Mouse (Mus musculus) stomach, embryonic 16.5 days (tissue): ENCODE results near the gene Taf4. TPM values are rescaled to one million over a fixed set of nuclear protein-coding genes. Genes with fewer than 3 reads are reported as not detected.

ENCODE experiments used
- ATAC-seq: fragments of 200-750 bp; cut with Nextera tagmentation; 2 replicates; pipeline ENCODE4 v1.8.0; 2017; ENCODE audit warnings: moderate number of reproducible peaks, moderate TSS enrichment; ENCODE audit not compliant: insufficient read depth, low FRiP score
- H3K27ac ChIP-seq: fragments of 300-500 bp; sonication (generic); 2 replicates; pipeline ENCODE4 v1.5.1; 2014; ENCODE audit warnings: low read length
- H3K27me3 ChIP-seq: fragments of 300-500 bp; sonication (generic); 2 replicates; pipeline ENCODE4 v1.6.1; 2014; ENCODE audit warnings: low read length, control low read depth, mixed read lengths; ENCODE audit not compliant: control insufficient read depth, insufficient read depth
- H3K36me3 ChIP-seq: fragments of 300-500 bp; sonication (generic); 2 replicates; pipeline ENCODE4 v1.6.1; 2014; ENCODE audit warnings: low read length; ENCODE audit not compliant: control insufficient read depth, insufficient read depth
- H3K4me1 ChIP-seq: fragments of 300-500 bp; sonication (generic); 2 replicates; pipeline ENCODE4 v1.6.1; 2014; ENCODE audit warnings: low read length, control low read depth, mixed read lengths; ENCODE audit not compliant: control insufficient read depth, insufficient read depth
- H3K4me2 ChIP-seq: fragments of 300-500 bp; sonication (generic); 2 replicates; pipeline ENCODE4 v1.6.1; 2014; ENCODE audit warnings: low read depth, low read length, mixed read lengths
- H3K4me3 ChIP-seq: fragments of 300-500 bp; sonication (generic); replicated peaks from 2 replicates; pipeline ENCODE4 v1.5.1; 2014; ENCODE audit warnings: mild to moderate bottlenecking, low read length
- H3K9ac ChIP-seq: fragments of 300-500 bp; sonication (generic); 2 replicates; pipeline ENCODE4 v1.6.1; 2014; ENCODE audit warnings: low read length
- H3K9me3 ChIP-seq: fragments of 300-500 bp; sonication (generic); replicated peaks from 2 replicates; pipeline ENCODE4 v1.6.1; 2016; ENCODE audit warnings: low read length, control low read depth; ENCODE audit not compliant: control insufficient read depth
- WGBS: fragments of 180-500 bp; shearing (Covaris S2); extraction: QIAGEN DNeasy Blood & Tissue Kit; methylation state at CpG from one replicate; pipeline ENCODE4 v1.1.7; 2014; 5-methylcytosine and 5-hydroxymethylcytosine counted together
- polyA plus RNA-seq: library from polyadenylated mRNA; unstranded; fragments of >200 nt; fragmentation: Nextera tagmentation; extraction: Ambion mirVana; gene quantifications from 2 replicates; pipeline ENCODE4 v1.2.1, GENCODE M21; 2015

Taf4 gene
- polyA plus RNA-seq, 1 experiment from 2014 or later = 3.2 TPM

- Histone ChIP-seq H3K4me1 (0 out of 2 replicates have a peak, but pooled peaks cover 2% of the 10 kb centered on the region), H3K4me2 (no peak overlapping the region), H3K27ac (no peak overlapping the region), H3K9me3 (no peaks in the 10 kb centered on the region), H3K9ac (no peak overlapping the region), H3K4me3 (no peak overlapping the region), H3K36me3 (no peaks in the 10 kb centered on the region), H3K27me3 (no peaks in the 10 kb centered on the region)
- 60% methylated on average over 1 of the region's 1 CpGs for WGBS
- no peak for ATAC-seq
Measured at GRCm38 (mm10) chr2:179989098-179989497, 12.7 kb upstream of the Taf4 start.

DNA sequence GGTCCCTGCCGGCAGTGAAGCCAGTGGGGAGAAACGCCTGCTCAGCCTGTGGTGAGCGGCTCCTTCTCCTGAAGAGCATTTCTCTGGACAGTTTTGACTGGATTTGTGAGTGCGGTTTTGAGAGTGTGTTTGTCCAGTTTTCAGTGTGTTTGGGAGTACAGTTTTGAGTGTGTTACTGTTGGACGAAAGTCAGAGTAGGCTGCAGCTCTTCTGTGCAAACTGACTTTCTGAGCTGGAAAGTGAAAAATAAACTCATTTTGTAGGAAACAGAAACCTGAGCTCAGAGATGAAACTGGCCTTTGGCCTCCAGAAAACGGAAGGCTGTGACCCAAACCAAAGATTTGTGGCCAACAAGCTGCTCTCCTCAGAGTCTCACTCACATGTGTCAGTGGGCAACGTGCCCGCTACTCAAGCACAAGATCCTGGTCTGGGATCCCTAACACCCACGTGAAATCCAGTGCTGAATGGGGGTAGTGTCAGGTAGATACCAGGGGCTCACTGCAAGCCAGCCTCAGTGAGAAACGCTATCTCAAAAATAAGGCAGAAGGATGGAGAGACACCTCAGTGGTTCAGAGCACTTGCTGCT, 10.1 kb upstream of the Taf4 start:
- ATAC-seq = no peak
- Histone ChIP-seq H3K4me2 (no peak overlapping the region), H3K36me3 (no peaks in the 10 kb centered on the region), H3K4me3 (no peak overlapping the region), H3K27ac (no peak overlapping the region), H3K27me3 (no peaks in the 10 kb centered on the region), H3K9me3 (no peaks in the 10 kb centered on the region), H3K9ac (no peak overlapping the region), H3K4me1 (0 out of 2 replicates have a peak, but pooled peaks cover 2% of the 10 kb centered on the region)
- 71% methylated on average over 10 of the region's 10 CpGs for WGBS

DNA sequence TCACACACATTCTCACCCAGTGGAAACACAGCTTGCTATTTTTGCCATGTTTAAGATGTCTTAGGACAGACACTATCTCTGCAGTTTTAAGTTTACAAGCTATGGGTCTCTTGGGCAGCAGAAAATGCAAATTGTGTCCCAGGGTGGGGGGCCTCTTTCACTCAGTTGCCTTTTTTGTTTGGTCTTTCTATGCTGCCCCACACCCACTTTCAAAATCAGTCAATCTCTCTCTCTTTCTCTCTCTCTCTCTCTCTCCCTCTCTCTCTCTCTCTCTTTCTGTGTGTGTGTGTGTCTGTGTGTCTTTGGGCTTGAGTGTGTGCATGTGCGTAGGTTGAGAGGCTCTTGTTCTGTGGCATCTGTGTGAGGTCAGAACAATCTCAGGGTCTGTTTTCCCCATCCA, 9.2 kb upstream of the Taf4 start:
- no peak overlapping the region for H3K27ac ChIP-seq
- no peaks in the 10 kb centered on the region for H3K27me3 ChIP-seq
- H3K36me3 ChIP-seq = no peaks in the 10 kb centered on the region
- no peak overlapping the region for H3K9ac ChIP-seq
- 0 out of 2 replicates have a peak, but pooled peaks cover 2% of the 10 kb centered on the region for H3K4me1 ChIP-seq
- no peaks in the 10 kb centered on the region for H3K9me3 ChIP-seq
- no peak overlapping the region for H3K4me3 ChIP-seq
- 84% methylated on average over 1 of the region's 1 CpGs for WGBS
- ATAC-seq = no peak
- H3K4me2 ChIP-seq = no peak overlapping the region

- H3K4me2 ChIP-seq = no peak overlapping the region
- no peak overlapping the region for H3K27ac ChIP-seq
- H3K27me3 ChIP-seq = no peaks in the 10 kb centered on the region
- no peaks in the 10 kb centered on the region for H3K36me3 ChIP-seq
- no peak for ATAC-seq
- 43% methylated on average over 7 of the region's 7 CpGs for WGBS
- H3K4me1 ChIP-seq = 0 out of 2 replicates have a peak, but pooled peaks cover 5% of the 10 kb centered on the region
- no peak overlapping the region for H3K4me3 ChIP-seq
- H3K9ac ChIP-seq = no peak overlapping the region
- H3K9me3 ChIP-seq = no peaks in the 10 kb centered on the region
Measured at GRCm38 (mm10) chr2:179984830-179985229, 8.4 kb upstream of the Taf4 start.

GRCm38 (mm10) chr2:179982715-179983114, 6.3 kb upstream of the Taf4 start:
- Histone ChIP-seq H3K4me1 (peaks cover 10% of the 10 kb centered on the region; the same call in 1 of the 2 replicates), H3K9ac (no peak overlapping the region), H3K9me3 (no peaks in the 10 kb centered on the region), H3K36me3 (no peaks in the 10 kb centered on the region), H3K27me3 (no peaks in the 10 kb centered on the region), H3K4me2 (no peak overlapping the region), H3K27ac (no peak overlapping the region), H3K4me3 (no peak overlapping the region)
- 84% methylated on average over 3 of the region's 3 CpGs for WGBS
- no peak for ATAC-seq

DNA sequence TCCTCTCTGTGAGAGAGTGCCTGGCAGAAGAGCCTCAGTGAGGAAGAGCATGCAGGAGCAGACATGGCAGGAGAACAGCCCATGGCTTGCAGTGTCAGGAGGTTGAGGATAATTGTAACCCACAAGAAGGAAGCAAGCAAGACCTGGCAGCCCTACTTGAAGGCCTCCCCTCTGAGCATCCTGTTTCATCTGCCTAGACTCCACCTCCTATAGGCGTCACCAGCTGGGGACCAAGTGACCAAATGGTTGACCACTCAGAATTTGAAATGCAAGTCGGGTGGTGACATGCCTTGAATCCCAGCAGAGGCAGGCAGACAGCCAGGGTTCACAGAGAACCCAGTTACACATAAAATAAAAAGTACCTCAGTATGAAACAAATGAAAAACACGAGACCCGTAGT, 4.2 kb upstream of the Taf4 start:
- no peaks in the 10 kb centered on the region for H3K27me3 ChIP-seq
- 45% methylated on average over 4 of the region's 4 CpGs for WGBS
- H3K27ac ChIP-seq = no peak overlapping the region
- no peak for ATAC-seq
- no peaks in the 10 kb centered on the region for H3K36me3 ChIP-seq
- H3K9ac ChIP-seq = no peak overlapping the region
- H3K4me2 ChIP-seq = no peak overlapping the region
- H3K4me3 ChIP-seq = no peak overlapping the region
- peaks cover 13% of the 10 kb centered on the region; the same call in 1 of the 2 replicates for H3K4me1 ChIP-seq
- no peaks in the 10 kb centered on the region for H3K9me3 ChIP-seq

- Histone ChIP-seq H3K36me3 (no peaks in the 10 kb centered on the region), H3K9ac (no peak overlapping the region), H3K4me3 (no peak overlapping the region), H3K27me3 (no peaks in the 10 kb centered on the region), H3K9me3 (no peaks in the 10 kb centered on the region), H3K27ac (no peak overlapping the region), H3K4me2 (no peak overlapping the region), H3K4me1 (peaks cover 17% of the 10 kb centered on the region)
- WGBS = 56% methylated on average over 8 of the region's 8 CpGs
- no peak for ATAC-seq
Measured at GRCm38 (mm10) chr2:179979836-179980235, 3.4 kb upstream of the Taf4 start.

DNA sequence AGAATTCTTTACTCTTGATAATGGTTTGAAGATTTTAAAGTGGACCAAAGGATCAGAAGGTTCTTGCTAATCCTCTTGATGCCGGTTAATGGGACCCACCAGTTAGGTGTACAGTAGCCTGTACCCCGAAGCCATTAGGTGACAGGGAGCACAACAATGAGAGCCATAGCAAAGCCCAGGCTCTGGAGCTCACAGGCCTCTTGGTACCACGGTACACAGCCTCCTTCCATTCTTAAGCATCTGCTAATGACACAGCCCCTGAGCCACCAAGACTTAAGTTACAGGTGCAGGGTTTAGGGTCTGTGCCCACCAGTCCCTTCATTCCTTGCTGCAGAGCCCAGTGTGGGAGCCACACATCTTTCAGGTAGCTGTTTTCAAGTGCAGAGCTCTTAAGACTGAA, 1.8 kb upstream of the Taf4 start:
- no peak overlapping the region for H3K9ac ChIP-seq
- 86% methylated on average over 3 of the region's 3 CpGs for WGBS
- ATAC-seq = no peak
- H3K27me3 ChIP-seq = no peaks in the 10 kb centered on the region
- no peak overlapping the region for H3K4me2 ChIP-seq
- no peaks in the 10 kb centered on the region for H3K9me3 ChIP-seq
- H3K36me3 ChIP-seq = no peaks in the 10 kb centered on the region
- no peak overlapping the region for H3K27ac ChIP-seq
- H3K4me1 ChIP-seq = peaks cover 31% of the 10 kb centered on the region
- no peak overlapping the region for H3K4me3 ChIP-seq

DNA sequence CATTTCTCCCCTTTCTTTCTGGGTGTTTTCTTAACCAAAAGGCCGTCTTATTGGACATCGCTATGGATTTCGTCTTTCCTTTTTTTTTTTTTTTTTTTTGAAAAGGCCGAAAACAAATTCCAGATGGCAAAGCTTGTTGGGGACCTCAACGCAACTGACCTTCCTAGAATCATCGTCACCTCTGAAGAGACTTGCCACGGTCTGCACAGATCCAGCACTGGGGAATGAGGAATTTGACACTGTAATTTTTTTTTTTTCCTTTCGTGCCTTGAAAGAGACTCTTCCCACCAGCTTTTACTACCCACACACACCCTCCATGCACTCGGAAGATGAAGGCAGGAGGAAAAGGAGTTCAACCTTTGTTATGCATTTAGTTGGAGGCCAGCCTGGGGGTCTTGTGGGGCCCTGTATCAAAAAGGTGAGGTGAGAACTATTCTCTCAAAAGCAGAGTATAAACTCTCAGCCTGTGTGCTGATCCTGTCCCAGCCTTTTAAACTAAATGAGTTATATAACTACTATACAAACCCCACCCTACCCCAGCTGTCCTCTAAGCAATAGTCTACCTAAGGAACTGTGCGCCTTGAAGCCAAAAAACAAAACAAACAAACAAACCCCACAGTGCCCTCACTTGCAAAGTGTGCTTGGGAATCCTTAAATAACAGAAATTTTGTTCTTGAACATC, 1.0 kb upstream of the Taf4 start:
- Histone ChIP-seq H3K9me3 (no peaks in the 10 kb centered on the region), H3K4me3 (peak overlapping the region; percentile 81), H3K27me3 (no peaks in the 10 kb centered on the region), H3K36me3 (no peaks in the 10 kb centered on the region), H3K9ac (peak overlapping the region; percentile 96), H3K4me2 (peak overlapping the region; percentile 48), H3K4me1 (peaks cover 33% of the 10 kb centered on the region), H3K27ac (peak overlapping the region; percentile 94)
- no peak for ATAC-seq
- 5% methylated on average over 10 of the region's 10 CpGs for WGBS
